Mouse (Mus musculus): ENCODE measurements around the gene Rptor. TPM values are rescaled to one million over a fixed set of nuclear protein-coding genes. Genes with fewer than 3 reads are reported as not detected.

Gene Rptor
- polyA plus RNA-seq, 1 experiment from 2014 or later = 6.4 TPM

GRCm38 (mm10) chr11:119786385-119786880 is 183.7 kb downstream of the Rptor start:
- H3K4me1 ChIP-seq (replicated peaks) = peaks cover 21% of the 10 kb centered on the region
- no peak overlapping the region for H3K4me2 ChIP-seq
- H3K27ac ChIP-seq = no peak overlapping the region
- ATAC-seq (replicated peaks; ENCODE audit: insufficient number of reproducible peaks, insufficient read depth, low FRiP score, low read depth) = no peak
- WGBS = 88% methylated on average over 8 of the region's 8 CpGs
- H3K9ac ChIP-seq = no peak overlapping the region
- H3K27me3 ChIP-seq = no peaks in the 10 kb centered on the region
- H3K36me3 ChIP-seq = no peaks in the 10 kb centered on the region
- no peaks in the 10 kb centered on the region for H3K9me3 ChIP-seq (replicated peaks)
- no peak overlapping the region for H3K4me3 ChIP-seq

DNA sequence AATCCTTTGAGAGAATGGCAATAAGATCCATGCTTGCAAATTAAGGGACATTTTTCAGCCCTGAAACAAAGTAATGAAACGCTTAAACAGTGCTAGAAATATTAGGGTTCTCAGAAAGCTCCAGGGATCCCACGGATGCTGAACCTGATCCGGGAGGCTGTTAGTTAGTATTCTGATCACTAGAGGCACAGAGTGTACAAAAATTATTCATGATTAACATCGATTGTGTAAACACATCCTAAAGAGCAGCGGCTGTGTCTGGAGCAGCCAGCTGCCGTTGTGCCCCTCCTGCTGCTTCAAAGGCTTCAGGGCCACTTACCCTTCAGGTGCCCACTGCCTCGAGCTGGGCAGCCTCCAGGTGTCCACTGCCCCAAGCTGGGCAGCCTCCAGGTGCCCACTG is 185.8 kb downstream of the Rptor start:
- H3K4me2 ChIP-seq = no peak overlapping the region
- H3K4me1 ChIP-seq (replicated peaks) = peaks cover 21% of the 10 kb centered on the region
- H3K9me3 ChIP-seq (replicated peaks) = no peaks in the 10 kb centered on the region
- H3K4me3 ChIP-seq = no peak overlapping the region
- H3K9ac ChIP-seq = no peak overlapping the region
- no peaks in the 10 kb centered on the region for H3K27me3 ChIP-seq
- no peaks in the 10 kb centered on the region for H3K36me3 ChIP-seq
- no peak for ATAC-seq (replicated peaks; ENCODE audit: insufficient number of reproducible peaks, insufficient read depth, low FRiP score, low read depth)
- 86% methylated on average over 7 of the region's 7 CpGs for WGBS
- H3K27ac ChIP-seq = no peak overlapping the region

DNA sequence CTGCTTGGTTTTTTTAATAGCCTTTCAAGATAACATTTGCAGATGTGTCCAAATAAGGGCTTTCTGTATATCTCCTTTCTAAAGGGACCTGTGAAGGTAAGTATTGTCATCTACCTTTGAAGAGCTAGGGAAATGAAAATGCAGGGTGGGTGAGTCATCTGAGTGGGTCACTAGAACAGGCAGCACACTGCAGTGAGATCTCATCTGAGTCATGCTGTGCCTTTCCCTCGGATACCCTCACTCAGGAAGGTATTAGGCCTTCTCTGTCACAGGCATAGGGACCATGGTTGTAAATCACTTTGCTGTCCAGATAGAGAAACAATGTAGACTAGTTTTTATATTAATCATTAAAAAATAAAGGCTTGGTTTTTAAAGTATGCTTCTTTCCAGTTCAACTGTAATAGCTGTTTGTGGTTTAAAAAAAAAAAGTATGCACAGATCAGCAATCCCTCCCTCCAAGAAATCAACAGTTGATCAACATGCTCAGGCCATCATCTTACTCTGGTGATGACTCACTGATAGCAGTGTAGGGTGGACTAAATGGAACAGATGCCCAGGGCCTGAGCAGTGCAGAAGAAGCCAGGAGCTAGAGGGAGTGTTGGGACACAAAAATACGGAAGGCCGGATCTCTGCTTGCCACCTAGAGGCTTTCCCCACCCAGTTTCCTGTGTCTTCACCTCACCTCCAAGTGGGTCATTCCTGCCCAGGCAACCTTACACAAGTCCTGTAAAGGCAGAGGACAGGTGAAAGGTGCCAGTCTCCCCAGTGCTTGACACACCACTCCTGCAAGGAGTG is 186.4 kb downstream of the Rptor start:
- H3K36me3 ChIP-seq = no peaks in the 10 kb centered on the region
- no peak overlapping the region for H3K9ac ChIP-seq
- H3K27me3 ChIP-seq = no peaks in the 10 kb centered on the region
- no peak for ATAC-seq (replicated peaks; ENCODE audit: insufficient number of reproducible peaks, insufficient read depth, low FRiP score, low read depth)
- no peak overlapping the region for H3K27ac ChIP-seq
- peaks cover 21% of the 10 kb centered on the region for H3K4me1 ChIP-seq (replicated peaks)
- H3K4me2 ChIP-seq = no peak overlapping the region
- H3K4me3 ChIP-seq = no peak overlapping the region
- 67% methylated on average over 3 of the region's 3 CpGs for WGBS
- no peaks in the 10 kb centered on the region for H3K9me3 ChIP-seq (replicated peaks)

DNA sequence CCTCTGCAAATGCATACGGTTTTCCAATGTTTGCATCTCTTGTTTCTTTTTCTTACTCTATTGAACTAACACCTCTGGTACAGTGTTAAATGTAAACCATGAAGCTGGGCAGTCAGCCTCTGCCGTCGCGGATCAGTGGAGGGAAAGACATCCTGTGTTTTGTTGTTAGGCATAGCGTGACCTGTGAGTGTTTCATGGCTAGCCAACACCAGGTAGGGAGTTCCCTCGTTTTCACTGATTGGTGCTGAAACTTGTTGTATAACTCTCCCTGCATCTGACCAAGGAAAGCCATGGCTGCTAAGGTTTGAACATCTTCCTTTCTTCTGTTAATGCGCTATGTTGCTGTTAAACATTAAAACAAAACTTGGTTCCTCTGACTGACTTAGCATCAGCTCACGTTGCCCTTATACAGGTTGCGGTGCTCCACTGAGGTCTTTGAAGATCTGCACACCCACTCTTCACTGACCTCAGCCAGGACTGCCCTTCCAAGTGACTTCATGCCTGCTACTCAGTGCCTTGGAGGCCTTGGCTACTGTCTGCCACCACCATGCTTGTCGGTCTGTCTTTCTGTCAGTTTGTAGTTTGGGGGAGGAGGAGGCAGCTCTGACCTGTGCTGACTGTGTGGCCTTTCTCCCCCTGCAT is 189.3 kb downstream of the Rptor start:
- Histone ChIP-seq H3K4me2 (no peak overlapping the region), H3K36me3 (no peaks in the 10 kb centered on the region), H3K27ac (no peak overlapping the region), H3K9ac (no peak overlapping the region), H3K4me3 (no peak overlapping the region), H3K27me3 (no peaks in the 10 kb centered on the region), H3K4me1 (replicated peaks) (peaks cover 14% of the 10 kb centered on the region), H3K9me3 (replicated peaks) (no peaks in the 10 kb centered on the region)
- WGBS = 80% methylated on average over 10 of the region's 10 CpGs
- no peak for ATAC-seq (replicated peaks; ENCODE audit: insufficient number of reproducible peaks, insufficient read depth, low FRiP score, low read depth)

GRCm38 (mm10) chr11:119793378-119793777 is 190.7 kb downstream of the Rptor start:
- H3K9ac ChIP-seq = no peak overlapping the region

DNA sequence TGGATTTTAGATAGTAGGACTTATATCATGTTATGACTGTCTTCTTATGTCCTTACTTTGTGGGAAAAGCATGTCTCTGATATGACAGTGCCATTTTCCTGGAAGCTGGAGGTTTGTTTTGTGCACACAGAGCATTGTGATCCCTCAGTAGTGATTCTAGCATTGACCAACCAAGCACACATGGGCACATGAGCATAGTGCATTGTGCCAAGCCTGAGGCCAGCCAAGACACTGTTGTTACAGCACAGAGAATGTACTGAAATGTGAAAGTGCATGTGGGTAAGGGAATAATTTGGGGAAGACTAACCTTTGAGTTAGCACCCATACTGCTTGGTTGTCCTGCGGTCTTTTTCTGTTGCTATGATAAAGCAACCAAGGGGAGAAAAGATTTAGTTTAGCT is 191.3 kb downstream of the Rptor start:
- Histone ChIP-seq H3K9me3 (replicated peaks) (no peaks in the 10 kb centered on the region), H3K27ac (no peak overlapping the region), H3K4me3 (no peak overlapping the region), H3K4me2 (no peak overlapping the region), H3K9ac (no peak overlapping the region), H3K4me1 (replicated peaks) (peaks cover 14% of the 10 kb centered on the region), H3K36me3 (0 out of 2 replicates have a peak, but pooled peaks cover 5% of the 10 kb centered on the region), H3K27me3 (no peaks in the 10 kb centered on the region)
- 90% methylated on average over 1 of the region's 1 CpGs for WGBS
- no peak for ATAC-seq (replicated peaks; ENCODE audit: insufficient number of reproducible peaks, insufficient read depth, low FRiP score, low read depth)

More at GRCm38 (mm10) chr11:119793378-119793777, 190.7 kb downstream of the Rptor start:
- H3K36me3 ChIP-seq = no peaks in the 10 kb centered on the region
- no peak overlapping the region for H3K4me3 ChIP-seq
- 65% methylated on average over 6 of the region's 6 CpGs for WGBS
- no peak for ATAC-seq (replicated peaks; ENCODE audit: insufficient number of reproducible peaks, insufficient read depth, low FRiP score, low read depth)
- no peaks in the 10 kb centered on the region for H3K27me3 ChIP-seq
- H3K9me3 ChIP-seq (replicated peaks) = no peaks in the 10 kb centered on the region
- H3K4me1 ChIP-seq (replicated peaks) = peaks cover 14% of the 10 kb centered on the region
- H3K4me2 ChIP-seq = no peak overlapping the region
- H3K27ac ChIP-seq = no peak overlapping the region

- H3K4me1 ChIP-seq (replicated peaks) = peaks cover 14% of the 10 kb centered on the region
- H3K4me2 ChIP-seq = no peak overlapping the region
- no peak overlapping the region for H3K27ac ChIP-seq
- H3K9me3 ChIP-seq (replicated peaks) = no peaks in the 10 kb centered on the region
- no peak overlapping the region for H3K9ac ChIP-seq
- WGBS = 67% methylated on average over 6 of the region's 6 CpGs
- no peak overlapping the region for H3K4me3 ChIP-seq
- no peak for ATAC-seq (replicated peaks; ENCODE audit: insufficient number of reproducible peaks, insufficient read depth, low FRiP score, low read depth)
- H3K27me3 ChIP-seq = no peaks in the 10 kb centered on the region
- H3K36me3 ChIP-seq = 0 out of 2 replicates have a peak, but pooled peaks cover 5% of the 10 kb centered on the region
Observed at GRCm38 (mm10) chr11:119794671-119795070, 192.0 kb downstream of the Rptor start.

DNA sequence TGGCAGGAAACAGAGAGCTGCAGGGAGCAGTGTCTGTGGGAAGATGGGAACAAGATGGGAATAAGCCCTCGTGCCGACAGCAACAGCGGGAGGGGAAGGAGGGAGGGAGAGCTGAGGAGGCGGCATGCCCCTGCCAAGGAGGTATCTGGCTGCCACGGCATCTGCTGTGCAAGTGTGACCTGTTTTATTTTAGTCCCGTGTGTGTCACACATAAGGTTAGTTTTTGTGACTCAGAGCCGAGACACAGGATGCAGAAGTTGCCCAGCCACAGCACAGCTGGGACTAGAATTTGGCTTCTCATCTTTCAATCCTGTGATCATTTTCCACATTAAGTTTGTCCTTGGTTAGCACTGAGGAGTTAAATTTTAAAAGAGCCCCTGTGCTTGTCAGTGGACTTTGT is 193.7 kb downstream of the Rptor start:
- 22% methylated on average over 7 of the region's 7 CpGs for WGBS
- Histone ChIP-seq H3K4me3 (no peak overlapping the region), H3K27ac (no peak overlapping the region), H3K4me1 (replicated peaks) (peaks cover 14% of the 10 kb centered on the region), H3K4me2 (no peak overlapping the region), H3K9ac (no peak overlapping the region), H3K36me3 (0 out of 2 replicates have a peak, but pooled peaks cover 5% of the 10 kb centered on the region), H3K9me3 (replicated peaks) (no peaks in the 10 kb centered on the region), H3K27me3 (no peaks in the 10 kb centered on the region)
- ATAC-seq (replicated peaks; ENCODE audit: insufficient number of reproducible peaks, insufficient read depth, low FRiP score, low read depth) = no peak

DNA sequence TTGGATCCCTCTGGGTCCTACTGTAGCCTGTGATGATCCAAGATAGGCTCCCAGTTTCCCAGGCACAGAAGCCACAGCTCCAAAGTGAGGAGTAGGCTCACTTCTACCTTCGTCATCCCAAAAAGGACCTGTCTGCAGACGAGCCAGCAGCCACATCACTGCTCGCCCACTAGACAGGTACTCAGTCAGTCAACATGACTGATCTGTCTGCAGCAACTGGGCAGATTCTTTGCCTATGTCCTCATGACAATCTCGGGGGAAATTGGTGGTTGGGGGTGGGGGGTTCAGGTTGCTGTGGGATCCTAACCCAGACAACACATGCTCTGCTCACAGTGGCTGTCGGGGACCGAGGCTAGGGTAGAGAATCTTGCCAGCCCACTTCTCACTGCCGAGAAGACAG is 194.1 kb downstream of the Rptor start:
- no peaks in the 10 kb centered on the region for H3K9me3 ChIP-seq (replicated peaks)
- H3K4me1 ChIP-seq (replicated peaks) = peaks cover 14% of the 10 kb centered on the region
- 0 out of 2 replicates have a peak, but pooled peaks cover 5% of the 10 kb centered on the region for H3K36me3 ChIP-seq
- no peak for ATAC-seq (replicated peaks; ENCODE audit: insufficient number of reproducible peaks, insufficient read depth, low FRiP score, low read depth)
- no peak overlapping the region for H3K9ac ChIP-seq
- H3K4me2 ChIP-seq = no peak overlapping the region
- no peak overlapping the region for H3K4me3 ChIP-seq
- H3K27ac ChIP-seq = no peak overlapping the region
- WGBS = 76% methylated on average over 7 of the region's 7 CpGs
- no peaks in the 10 kb centered on the region for H3K27me3 ChIP-seq

DNA sequence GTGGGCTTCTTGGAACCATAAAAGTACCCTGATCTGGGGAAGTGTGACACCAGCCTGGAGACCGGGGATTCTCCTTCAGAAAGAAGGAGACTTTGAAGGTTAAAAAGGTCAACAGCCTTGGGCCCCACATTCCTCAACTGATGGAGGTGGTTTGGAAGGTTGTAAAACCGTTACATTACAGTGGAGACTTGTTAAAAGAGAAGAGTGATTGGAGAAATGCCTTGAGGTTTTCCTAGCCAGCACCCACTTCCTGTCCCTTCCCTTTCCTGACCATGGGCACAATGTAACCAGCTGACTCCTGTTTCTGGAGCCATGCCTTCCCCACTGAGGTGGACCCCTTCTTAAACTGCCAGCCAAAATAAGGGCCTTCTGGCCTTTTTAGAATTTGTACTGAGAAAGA is 196.8 kb downstream of the Rptor start:
- Histone ChIP-seq H3K27me3 (no peaks in the 10 kb centered on the region), H3K4me2 (no peak overlapping the region), H3K27ac (no peak overlapping the region), H3K4me3 (no peak overlapping the region), H3K4me1 (replicated peaks) (peaks cover 19% of the 10 kb centered on the region), H3K9me3 (replicated peaks) (no peaks in the 10 kb centered on the region), H3K36me3 (0 out of 2 replicates have a peak, but pooled peaks cover 5% of the 10 kb centered on the region), H3K9ac (no peak overlapping the region)
- WGBS = 49% methylated on average over 2 of the region's 2 CpGs
- ATAC-seq (replicated peaks; ENCODE audit: insufficient number of reproducible peaks, insufficient read depth, low FRiP score, low read depth) = no peak

DNA sequence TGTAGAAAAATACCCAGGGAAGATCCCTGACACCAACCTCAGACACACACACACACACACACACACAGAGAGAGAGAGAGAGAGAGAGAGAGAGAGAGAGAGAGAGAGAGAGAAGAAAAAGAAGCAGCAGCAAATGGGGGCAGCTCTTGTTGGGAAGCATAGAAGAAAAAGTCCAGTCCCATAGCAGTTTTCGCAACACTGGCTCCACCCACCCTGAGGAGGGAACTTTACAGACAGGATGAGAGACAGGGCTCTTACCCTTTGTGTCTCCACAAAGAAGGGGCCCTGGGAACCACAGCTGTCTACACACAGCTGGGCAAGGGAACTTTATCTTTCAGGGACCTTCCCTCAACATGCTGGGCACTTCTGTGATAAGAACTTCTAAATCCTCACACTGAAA is 199.2 kb downstream of the Rptor start:
- H3K27ac ChIP-seq = no peak overlapping the region
- 0 out of 2 replicates have a peak, but pooled peaks cover 5% of the 10 kb centered on the region for H3K36me3 ChIP-seq
- H3K4me1 ChIP-seq (replicated peaks) = peaks cover 5% of the 10 kb centered on the region; the same call in 1 of the 2 replicates
- 58% methylated on average over 1 of the region's 1 CpGs for WGBS
- H3K27me3 ChIP-seq = no peaks in the 10 kb centered on the region
- H3K9ac ChIP-seq = no peak overlapping the region
- H3K4me2 ChIP-seq = no peak overlapping the region
- no peak overlapping the region for H3K4me3 ChIP-seq
- ATAC-seq (replicated peaks; ENCODE audit: insufficient number of reproducible peaks, insufficient read depth, low FRiP score, low read depth) = no peak
- no peaks in the 10 kb centered on the region for H3K9me3 ChIP-seq (replicated peaks)
